Mouse (Mus musculus): ENCODE results near the gene Chd2.

DNA sequence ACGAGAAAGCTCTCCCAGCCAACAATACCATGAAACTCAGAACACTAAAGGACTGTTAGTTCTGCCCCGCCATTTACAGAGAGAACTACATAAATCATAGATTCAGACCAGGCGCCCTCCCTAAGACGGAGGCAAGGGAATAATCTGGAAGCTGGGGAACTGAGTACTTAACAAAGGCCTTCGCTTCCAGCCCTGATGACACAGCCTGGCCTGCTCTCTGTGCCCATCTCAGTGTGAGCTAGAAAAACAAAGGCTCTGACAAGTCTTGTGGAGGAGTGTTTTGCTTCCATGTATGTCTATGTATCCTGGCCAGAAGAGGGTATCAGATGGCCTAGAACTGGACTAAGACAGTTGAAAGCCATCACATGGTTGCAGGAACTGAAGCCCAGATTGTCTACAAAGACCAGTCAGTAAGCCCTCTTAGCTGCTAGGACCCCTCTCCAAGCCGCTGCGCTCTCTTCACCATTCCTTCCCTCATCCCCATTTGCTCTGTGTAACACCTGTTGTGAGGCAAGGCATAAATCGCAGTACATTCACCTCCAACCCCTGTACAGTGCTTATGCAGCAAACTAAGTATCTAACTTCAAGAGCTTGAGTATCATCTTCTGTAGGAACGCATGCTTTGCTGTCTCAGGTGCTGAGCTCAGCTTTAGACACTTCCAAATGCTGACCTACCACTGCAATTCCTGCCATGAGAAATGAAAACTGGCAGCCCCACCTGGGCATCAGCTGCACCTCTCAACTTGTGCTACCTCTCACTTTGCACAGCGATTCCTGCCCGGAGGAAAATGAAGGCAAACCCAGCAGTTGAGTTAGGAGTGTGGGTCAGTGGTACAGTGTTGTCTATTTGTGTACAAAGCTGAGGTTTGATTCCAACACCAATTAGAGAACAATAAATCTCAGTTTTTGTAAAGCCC is 20.1 kb downstream of the Chd2 start:
- no peak for TF ChIP-seq CTCF (IDR thresholded peaks at IDR 0.05; ENCODE audit: low read depth, low read length)
- no peak for TF ChIP-seq POLR2A (IDR thresholded peaks at IDR 0.05; ENCODE audit: borderline replicate concordance, low read depth, low read length)

Measured in bone marrow macrophage, adult 2 months (primary cell).